Mouse (Mus musculus): ENCODE data around the gene Olfr1121.
"Not testable (repeated sequence)": the region's sequence is repeated elsewhere in the genome, so short reads cannot be mapped to it uniquely, and the experiment has no call there.

Gene Olfr1121

GRCm38 (mm10) chr2:87369595-87369994 lies at the start of gene Olfr1121:
Gene Olfr1121 (plus strand): TSS chr2:87369895.
- no peak for DNase-seq

GRCm38 (mm10) chr2:87354515-87354914 lies 15.2 kb upstream of the Olfr1121 start, which contains the start of gene Olfr1120:
Gene Olfr1120 (plus strand): TSS chr2:87354815.
- no peak for DNase-seq

GRCm38 (mm10) chr2:87360121-87360520 lies 9.6 kb upstream of the Olfr1121 start:
- not testable (repeated sequence) for DNase-seq

- DNase-seq = no peak
These were observed 2.0 kb downstream of the Olfr1121 start for GRCm38 (mm10) chr2:87371726-87372125.

- DNase-seq = no peak
These were observed 14.2 kb downstream of the Olfr1121 start for GRCm38 (mm10) chr2:87383935-87384334.

GRCm38 (mm10) chr2:87385549-87385948 lies 15.9 kb downstream of the Olfr1121 start, which contains the start of gene Olfr1122:
Gene Olfr1122 (plus strand): TSS chr2:87385849.
- DNase-seq = no peak

GRCm38 (mm10) chr2:87393605-87394004 lies 23.9 kb downstream of the Olfr1121 start:
- peak; percentile 24 for DNase-seq

- not testable (repeated sequence) for DNase-seq
These were observed 25.0 kb downstream of the Olfr1121 start for GRCm38 (mm10) chr2:87394686-87395085.

GRCm38 (mm10) chr2:87416335-87416734 lies 46.6 kb downstream of the Olfr1121 start, which contains the start of gene Olfr1123:
Gene Olfr1123 (plus strand): TSS chr2:87416635.
- DNase-seq = no peak
